Mouse (Mus musculus): ENCODE measurements around the gene Lpcat3. TPM values are rescaled to one million over a fixed set of nuclear protein-coding genes. Genes with fewer than 3 reads are reported as not detected.

Gene Lpcat3
- polyA plus RNA-seq, 1 experiment from 2014 or later, result 41.4 TPM

DNA sequence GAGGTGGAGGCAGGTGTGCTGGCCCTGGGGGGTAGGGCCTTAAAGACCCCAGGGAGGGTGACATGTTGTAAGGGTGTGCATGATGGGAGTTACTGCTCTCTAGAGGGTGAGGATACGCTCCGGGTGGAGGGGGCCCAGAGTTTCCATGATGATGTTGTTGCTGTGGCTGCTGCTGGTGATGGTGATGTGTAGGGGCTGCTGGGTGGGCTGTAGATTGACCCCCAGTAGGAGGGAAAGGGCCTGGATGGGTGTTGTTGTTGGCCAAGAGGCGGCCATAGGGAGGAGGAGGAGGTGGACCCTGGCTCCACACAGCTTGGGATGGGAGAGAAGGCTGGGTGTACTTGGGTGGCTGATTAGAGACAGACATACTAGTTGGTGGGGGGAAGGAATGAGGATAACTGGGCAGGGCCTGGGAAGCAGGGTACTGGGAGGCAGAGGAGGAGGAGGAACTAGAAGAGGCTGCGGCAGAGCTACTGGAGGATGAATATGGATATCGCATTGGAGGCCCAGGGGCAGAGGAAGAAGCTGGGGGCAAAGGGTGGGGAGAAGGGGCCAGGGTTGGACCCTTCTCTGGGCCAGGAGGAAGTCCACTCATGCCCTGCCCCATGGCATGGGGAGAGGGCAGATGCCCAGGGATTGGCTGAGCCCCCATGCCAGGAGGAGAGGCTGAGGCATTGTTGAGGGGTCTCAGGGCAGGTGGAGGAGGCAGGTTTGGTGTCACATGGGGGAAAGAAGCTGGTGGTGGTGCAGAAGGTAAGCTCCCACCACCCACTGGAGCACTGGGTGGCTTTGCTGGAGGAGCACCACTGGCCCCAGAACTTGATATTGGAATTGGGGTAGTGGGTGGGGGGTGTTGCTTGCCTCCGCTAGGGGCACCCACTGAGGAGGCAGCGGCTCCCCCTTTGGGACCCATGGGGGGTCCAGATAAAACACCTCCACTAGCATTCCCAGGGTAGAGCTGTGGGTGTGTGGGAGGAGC is 84.1 kb downstream of the Lpcat3 start:
- H3K36me3 ChIP-seq (replicated peaks), result peaks cover 86% of the 10 kb centered on the region
- 88% methylated on average over 7 of the region's 7 CpGs for WGBS
- H3K27ac ChIP-seq (replicated peaks), result peak overlapping the region; percentile 94

GRCm38 (mm10) chr6:124750405-124750804 is 87.6 kb downstream of the Lpcat3 start:
- no peak for DNase-seq (ENCODE audit: low spot score)
- Histone ChIP-seq H3K4me1 (peaks cover 33% of the 10 kb centered on the region), H3K4me3 (no peak overlapping the region), H3K9me3 (no peaks in the 10 kb centered on the region), H3K27ac (replicated peaks) (no peak overlapping the region), H3K27me3 (replicated peaks; ENCODE audit: low read depth, poor library complexity, severe bottlenecking) (no peaks in the 10 kb centered on the region), H3K36me3 (replicated peaks) (peaks cover 66% of the 10 kb centered on the region)
- 87% methylated on average over 8 of the region's 8 CpGs for WGBS

More for the DNA sequence above, 84.1 kb downstream of the Lpcat3 start:
- DNase-seq (ENCODE audit: low spot score), result no peak
- Histone ChIP-seq H3K9me3 (no peaks in the 10 kb centered on the region), H3K4me3 (peak overlapping the region; percentile 65), H3K27me3 (replicated peaks; ENCODE audit: low read depth, poor library complexity, severe bottlenecking) (no peaks in the 10 kb centered on the region), H3K4me1 (peaks cover 37% of the 10 kb centered on the region)

DNA sequence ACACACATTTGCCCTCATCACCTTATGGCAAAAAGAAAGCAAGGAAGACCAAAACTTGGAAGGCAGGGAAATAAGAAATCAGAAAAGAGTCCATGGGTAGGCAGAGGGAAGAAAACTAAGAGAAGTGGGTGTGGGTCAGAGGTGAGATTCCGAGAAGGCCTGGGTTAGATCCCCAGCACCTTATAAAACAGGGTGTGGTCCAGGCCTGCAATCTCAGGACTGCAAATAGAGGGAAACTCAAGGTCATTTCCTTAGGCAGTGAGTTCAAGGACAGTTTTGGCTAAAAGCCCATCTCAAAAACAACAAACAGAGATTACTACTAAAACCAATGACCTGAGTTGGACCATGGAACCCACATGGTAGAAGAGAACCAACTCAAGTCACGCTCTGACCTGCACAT is 91.0 kb downstream of the Lpcat3 start:
- no peaks in the 10 kb centered on the region for H3K27me3 ChIP-seq (replicated peaks; ENCODE audit: low read depth, poor library complexity, severe bottlenecking)
- H3K36me3 ChIP-seq (replicated peaks), result peaks cover 38% of the 10 kb centered on the region
- no peak overlapping the region for H3K27ac ChIP-seq (replicated peaks)
- no peaks in the 10 kb centered on the region for H3K9me3 ChIP-seq
- DNase-seq (ENCODE audit: low spot score), result no peak
- H3K4me3 ChIP-seq, result no peak overlapping the region
- 88% methylated on average over 2 of the region's 2 CpGs for WGBS
- H3K4me1 ChIP-seq, result peaks cover 39% of the 10 kb centered on the region

MicroRNA genes within 50 kb of the gene (microRNA counts, 519-probe panel; counts per million panel counts)
- microRNA mmu-miR-141, result 2,955 counts per million, percentile 68 among the panel's probes with 10 or more counts
- 5,451 counts per million, percentile 90 among the panel's probes with 10 or more counts for microRNA mmu-miR-200c

Small RNA genes within 50 kb of the gene (microRNA-seq; reads per million reads assigned to microRNA genes)
- gene Mir141, result 670 reads per million, percentile 71 among the genes with 10 or more reads in this experiment
- gene Mir200c, result 3,637 reads per million, percentile 86 among the genes with 10 or more reads in this experiment

Other genes starting within 250 kb of the Lpcat3 start
- gene Pex5, start 248.0 kb upstream of the Lpcat3 start, polyA plus RNA-seq (2016; fragmentation: Nextera tagmentation; extraction: Ambion mirVana), result 43.3 and 44.9 TPM in 2 replicates
- gene Clstn3, start 198.2 kb upstream of the Lpcat3 start, polyA plus RNA-seq (2016; fragmentation: Nextera tagmentation; extraction: Ambion mirVana), result 5.5 and 8.7 TPM in 2 replicates
- gene C1rl, start 169.9 kb upstream of the Lpcat3 start, polyA plus RNA-seq (2016; fragmentation: Nextera tagmentation; extraction: Ambion mirVana), result 0.42 and 0.47 TPM in 2 replicates
- gene C1ra, start 150.6 kb upstream of the Lpcat3 start, polyA plus RNA-seq (2016; fragmentation: Nextera tagmentation; extraction: Ambion mirVana), result 0.13 TPM in 1 of 2 replicates, not detected in the other
- 0.70 and 1.2 TPM in 2 replicates for gene C1s1, start 120.7 kb upstream of the Lpcat3 start, polyA plus RNA-seq (2016; fragmentation: Nextera tagmentation; extraction: Ambion mirVana)
- not detected in 2 replicates for gene C1rb, start 92.7 kb upstream of the Lpcat3 start, polyA plus RNA-seq (2016; fragmentation: Nextera tagmentation; extraction: Ambion mirVana)
- gene C1s2, start 26.9 kb upstream of the Lpcat3 start, polyA plus RNA-seq (2016; fragmentation: Nextera tagmentation; extraction: Ambion mirVana), result not detected in 2 replicates
- gene Emg1, start 49.2 kb downstream of the Lpcat3 start, polyA plus RNA-seq (2016; fragmentation: Nextera tagmentation; extraction: Ambion mirVana), result 233 and 257 TPM in 2 replicates
- gene Phb2, start 49.3 kb downstream of the Lpcat3 start, polyA plus RNA-seq (2016; fragmentation: Nextera tagmentation; extraction: Ambion mirVana), result 473 and 496 TPM in 2 replicates
- 9.3 and 10.4 TPM in 2 replicates for gene Ptpn6, start 75.7 kb downstream of the Lpcat3 start, polyA plus RNA-seq (2016; fragmentation: Nextera tagmentation; extraction: Ambion mirVana)
- 425 and 454 TPM in 2 replicates for gene Grcc10, start 78.3 kb downstream of the Lpcat3 start, polyA plus RNA-seq (2016; fragmentation: Nextera tagmentation; extraction: Ambion mirVana)
- not detected in 2 replicates for gene Gm45234, start 93.0 kb downstream of the Lpcat3 start, polyA plus RNA-seq (2016; fragmentation: Nextera tagmentation; extraction: Ambion mirVana)
- gene Atn1, start 93.5 kb downstream of the Lpcat3 start, polyA plus RNA-seq (2016; fragmentation: Nextera tagmentation; extraction: Ambion mirVana), result 12.6 and 15.2 TPM in 2 replicates
- gene Eno2, start 106.6 kb downstream of the Lpcat3 start, polyA plus RNA-seq (2016; fragmentation: Nextera tagmentation; extraction: Ambion mirVana), result 2.3 and 2.4 TPM in 2 replicates
- gene Lrrc23, start 116.7 kb downstream of the Lpcat3 start, polyA plus RNA-seq (2016; fragmentation: Nextera tagmentation; extraction: Ambion mirVana), result 0.50 and 0.74 TPM in 2 replicates
- 7.1 and 8.3 TPM in 2 replicates for gene Spsb2, start 145.6 kb downstream of the Lpcat3 start, polyA plus RNA-seq (2016; fragmentation: Nextera tagmentation; extraction: Ambion mirVana)
- gene Tpi1, start 151.3 kb downstream of the Lpcat3 start, polyA plus RNA-seq (2016; fragmentation: Nextera tagmentation; extraction: Ambion mirVana), result 829 and 899 TPM in 2 replicates
- gene Usp5, start 166.5 kb downstream of the Lpcat3 start, polyA plus RNA-seq (2016; fragmentation: Nextera tagmentation; extraction: Ambion mirVana), result 191 and 212 TPM in 2 replicates
- gene Cdca3, start 166.5 kb downstream of the Lpcat3 start, polyA plus RNA-seq (2016; fragmentation: Nextera tagmentation; extraction: Ambion mirVana), result 225 and 238 TPM in 2 replicates
- gene Gnb3, start 177.2 kb downstream of the Lpcat3 start, polyA plus RNA-seq (2016; fragmentation: Nextera tagmentation; extraction: Ambion mirVana), result 0.60 and 0.97 TPM in 2 replicates
- gene P3h3, start 194.7 kb downstream of the Lpcat3 start, polyA plus RNA-seq (2016; fragmentation: Nextera tagmentation; extraction: Ambion mirVana), result 12.2 and 17.0 TPM in 2 replicates
- 1.3 and 1.4 TPM in 2 replicates for gene Gpr162, start 201.0 kb downstream of the Lpcat3 start, polyA plus RNA-seq (2016; fragmentation: Nextera tagmentation; extraction: Ambion mirVana)
- not detected in 2 replicates for gene Cd4, start 225.2 kb downstream of the Lpcat3 start, polyA plus RNA-seq (2016; fragmentation: Nextera tagmentation; extraction: Ambion mirVana)
- 1.2 and 1.6 TPM in 2 replicates for gene Lag3, start 248.7 kb downstream of the Lpcat3 start, polyA plus RNA-seq (2016; fragmentation: Nextera tagmentation; extraction: Ambion mirVana)